Mouse (Mus musculus) kidney, postnatal 10 days (tissue): ENCODE data around the gene Evi2a.

Source experiments
- DNase-seq: peaks from one replicate; pipeline ENCODE4 v3.0.0; 2021; ENCODE audit warnings: mixed read lengths

The Evi2a gene

GRCm38 (mm10) chr11:79530333-79530761, at the start of gene Evi2a, which contains the start of gene Evi2:
TSS of gene Evi2a (minus strand) at chr11:79530609.
TSS of gene Evi2 (minus strand) at chr11:79530589.
- DNase-seq = peak; percentile 15

DNA sequence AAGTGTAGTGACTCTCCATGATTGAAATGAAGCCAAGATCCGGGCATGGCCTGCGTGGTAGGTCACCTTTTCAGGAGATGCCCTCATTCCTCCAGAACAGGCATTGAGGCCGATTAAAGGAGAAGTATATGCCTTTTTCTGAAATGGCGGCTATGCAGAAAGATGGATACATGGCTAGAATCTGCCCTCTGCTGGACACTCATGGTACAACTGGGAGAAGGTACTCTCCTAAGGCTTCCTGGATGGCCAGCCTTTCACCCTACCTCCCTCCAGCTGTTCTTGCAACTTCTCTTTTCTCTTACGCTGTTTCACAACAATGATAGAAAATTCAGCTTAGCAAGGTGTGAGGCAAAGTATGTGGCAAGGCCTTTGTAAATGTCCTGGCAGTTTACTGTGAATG, 47.3 kb upstream of the Evi2a start:
- DNase-seq = peak; percentile 86

GRCm38 (mm10) chr11:79575383-79576073, 45.1 kb upstream of the Evi2a start:
- DNase-seq = no peak

DNA sequence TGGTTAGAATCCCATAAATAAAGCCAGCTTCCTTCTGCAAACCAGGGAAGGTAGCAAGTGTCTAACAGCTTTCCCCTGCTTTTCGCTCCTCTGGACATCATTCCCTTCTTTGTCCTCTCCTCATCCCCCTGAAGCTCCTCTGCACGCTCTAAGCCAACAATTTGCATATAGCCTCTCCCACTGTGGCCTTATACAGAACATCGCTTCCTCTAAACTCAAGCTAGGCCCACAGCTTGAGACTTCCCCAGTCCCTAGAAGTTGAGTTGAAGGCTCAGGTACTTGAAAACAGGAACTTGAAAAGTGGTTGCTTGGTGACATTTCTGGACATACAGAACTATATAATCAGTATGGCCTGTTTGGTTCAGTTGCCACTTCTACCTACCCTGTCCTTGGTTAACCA, 43.4 kb upstream of the Evi2a start:
- DNase-seq = no peak

DNA sequence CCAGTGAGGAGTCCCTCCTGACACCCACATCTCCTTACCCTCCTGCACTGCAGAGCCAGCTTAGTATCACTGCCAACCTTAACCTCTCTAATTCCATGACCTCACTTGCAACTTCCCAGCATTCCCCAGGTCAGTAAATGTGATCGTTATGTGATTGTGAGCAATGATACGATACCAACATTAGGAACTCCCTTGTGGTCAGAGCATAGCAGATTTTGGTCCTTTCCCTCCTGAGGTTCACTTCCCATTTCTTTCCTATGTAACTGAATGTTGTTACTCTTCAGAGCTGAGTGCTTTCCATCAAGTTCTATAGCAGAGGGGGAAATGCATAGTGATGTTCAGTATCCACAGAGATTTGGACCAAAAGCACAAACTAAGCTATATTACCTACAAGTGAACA, 39.9 kb upstream of the Evi2a start:
- no peak for DNase-seq

DNA sequence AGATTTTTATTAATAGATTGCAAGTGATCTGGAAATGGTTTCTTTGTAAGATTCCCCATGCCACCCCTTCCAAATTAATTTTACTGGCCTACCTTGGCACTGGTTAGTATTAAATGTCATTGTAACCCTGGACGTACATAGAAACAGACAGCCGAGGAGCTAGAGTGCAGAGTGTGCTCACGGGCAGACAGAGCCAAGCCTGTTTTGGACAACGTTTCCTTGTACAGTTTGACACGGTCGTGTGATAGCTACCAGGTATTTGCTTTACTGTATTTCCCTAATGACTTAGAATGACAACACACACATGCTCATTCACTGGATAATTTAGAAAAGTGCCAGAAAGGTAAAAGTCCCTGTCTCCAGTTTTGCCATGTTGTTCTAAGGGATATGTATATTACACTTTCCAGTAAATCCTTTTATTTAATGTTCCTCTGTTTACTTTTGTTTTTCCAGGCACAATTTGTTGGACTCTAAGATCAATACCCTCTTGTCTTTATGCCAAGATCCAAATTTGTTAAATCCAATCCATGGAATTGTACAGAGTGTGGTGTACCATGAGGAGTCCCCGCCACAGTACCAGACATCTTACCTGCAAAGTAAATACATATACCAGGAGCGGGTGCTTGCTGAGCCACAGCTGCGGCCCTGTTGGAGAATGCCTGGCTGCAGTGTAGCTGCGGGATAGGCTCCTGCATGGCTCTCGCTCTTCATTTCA, 37.9 kb upstream of the Evi2a start:
- DNase-seq = no peak

GRCm38 (mm10) chr11:79566947-79567346, 36.5 kb upstream of the Evi2a start:
- no peak for DNase-seq

GRCm38 (mm10) chr11:79563493-79563892, 33.1 kb upstream of the Evi2a start:
- DNase-seq = no peak

- no peak for DNase-seq
Measured at GRCm38 (mm10) chr11:79560536-79560935, 30.1 kb upstream of the Evi2a start.

DNA sequence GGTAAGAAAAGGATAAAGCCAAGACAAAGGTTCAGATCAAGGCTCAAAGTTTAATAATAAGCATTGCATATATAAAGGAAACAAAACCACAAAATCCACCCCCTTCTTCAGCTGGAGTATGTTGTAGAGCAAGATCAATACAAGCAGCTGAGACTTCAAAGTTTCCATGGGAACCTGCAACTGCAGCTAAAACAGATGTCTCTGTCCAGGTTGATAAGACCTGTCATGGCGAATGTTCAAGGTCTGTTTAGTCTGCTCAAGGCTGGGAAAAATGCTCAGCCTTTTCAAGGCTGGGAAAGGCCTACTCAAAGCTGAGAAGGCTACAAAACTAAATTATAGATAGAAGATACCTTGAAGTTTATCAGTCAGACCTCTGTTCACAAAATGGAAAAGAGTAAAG, 22.2 kb upstream of the Evi2a start:
- DNase-seq = no peak

DNA sequence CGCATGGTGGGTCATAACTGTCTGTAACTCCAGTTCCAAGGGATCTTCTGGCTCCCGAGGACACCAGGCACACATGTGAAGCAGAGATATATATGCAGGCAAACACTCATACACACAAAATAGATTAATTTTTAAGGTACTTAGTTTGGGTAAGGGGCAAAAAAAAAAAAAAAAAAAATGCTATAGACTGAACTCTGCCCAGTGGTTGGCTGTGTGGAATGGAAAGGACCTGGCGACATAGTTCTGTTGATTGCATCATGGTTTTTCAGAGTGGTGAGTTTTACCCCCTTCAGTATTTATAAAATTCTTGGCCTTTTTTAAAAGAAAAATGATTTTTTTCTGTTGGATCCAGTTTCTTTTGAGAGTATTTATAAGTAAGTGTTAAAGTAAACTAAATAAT, 5.9 kb upstream of the Evi2a start:
- no peak for DNase-seq

GRCm38 (mm10) chr11:79535554-79535953, 5.1 kb upstream of the Evi2a start:
- DNase-seq = no peak

DNA sequence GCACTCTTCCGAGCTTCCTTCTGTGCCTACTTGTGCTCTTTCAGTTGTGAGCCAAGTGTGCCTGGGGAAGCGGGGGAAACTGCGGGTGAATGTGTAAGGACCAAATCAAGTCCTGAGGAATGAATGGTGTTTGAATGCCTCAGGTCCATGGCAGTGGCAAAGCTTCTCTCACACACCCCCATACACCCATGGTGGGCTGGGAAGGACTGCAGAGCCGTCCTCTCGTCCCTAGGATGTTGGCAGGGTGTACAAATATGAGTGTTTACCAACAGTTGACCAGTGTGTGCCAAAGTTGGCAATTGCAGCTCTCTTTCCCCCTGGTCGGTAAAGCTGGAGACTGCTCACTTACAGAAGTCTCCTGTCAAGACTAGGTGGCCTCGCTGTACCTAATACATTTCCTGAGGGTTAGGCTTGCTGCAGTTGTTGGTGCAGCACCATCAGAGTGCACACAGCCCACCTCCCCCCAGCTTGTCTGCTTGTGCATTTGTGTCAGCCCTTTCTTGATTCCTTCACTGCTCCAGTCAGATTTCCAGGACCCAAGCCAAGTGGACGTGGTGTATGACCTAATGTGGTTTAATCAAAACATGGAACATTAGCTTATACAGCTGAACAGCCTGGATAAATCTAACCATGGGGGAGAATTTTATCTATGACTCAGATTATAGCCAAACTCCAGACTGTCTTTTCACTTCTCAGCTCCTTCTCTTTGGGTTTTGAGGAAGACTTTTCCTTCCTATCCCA, 3.7 kb upstream of the Evi2a start:
- DNase-seq = peak; percentile 78

GRCm38 (mm10) chr11:79533311-79533710, 2.9 kb upstream of the Evi2a start:
- no peak for DNase-seq

DNA sequence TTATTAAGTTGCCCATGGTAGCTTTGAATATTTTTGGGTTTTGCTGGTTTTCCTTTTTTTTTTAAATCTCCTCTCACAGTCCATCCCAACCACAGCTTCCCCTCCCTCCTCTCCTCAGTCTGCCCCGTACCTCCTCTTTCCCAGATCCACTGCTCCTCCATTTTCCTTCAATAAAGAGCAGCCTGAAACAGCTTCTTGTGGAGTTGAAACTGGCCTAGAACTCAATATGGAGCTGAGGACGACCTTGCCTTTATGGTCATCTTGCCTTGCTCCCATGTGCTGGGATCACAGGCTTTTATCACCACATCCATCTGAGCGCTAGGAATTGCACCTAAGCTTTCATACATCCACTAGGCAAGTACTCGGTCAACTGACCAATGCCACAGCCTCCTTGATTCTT, 1.1 kb upstream of the Evi2a start:
- DNase-seq = no peak

GRCm38 (mm10) chr11:79530774-79531173, 365 bp upstream of the Evi2a start:
- DNase-seq = no peak

- DNase-seq = no peak
Measured at GRCm38 (mm10) chr11:79529736-79530135, 673 bp downstream of the Evi2a start.

DNA sequence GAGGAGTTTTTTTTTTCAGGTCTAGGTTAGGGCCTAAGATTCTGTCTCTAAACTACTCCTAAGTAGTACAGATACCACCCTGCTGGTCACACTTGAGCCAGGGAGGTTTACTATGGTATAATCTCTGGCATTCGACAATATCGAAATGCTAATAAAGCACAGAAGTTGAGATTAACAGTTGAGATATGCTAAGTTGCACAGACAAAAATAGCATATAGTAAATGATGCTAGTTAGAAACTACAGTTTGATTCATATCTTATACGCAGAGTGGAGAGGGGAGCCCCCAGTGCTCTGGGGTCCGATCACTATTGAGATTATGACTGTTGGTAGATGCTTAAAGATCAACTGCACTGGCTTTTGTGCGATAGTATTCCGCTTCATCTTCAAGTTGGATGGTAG, 1.2 kb downstream of the Evi2a start:
- DNase-seq = no peak

- DNase-seq = no peak
Measured at GRCm38 (mm10) chr11:79528601-79529000, 1.8 kb downstream of the Evi2a start.

DNA sequence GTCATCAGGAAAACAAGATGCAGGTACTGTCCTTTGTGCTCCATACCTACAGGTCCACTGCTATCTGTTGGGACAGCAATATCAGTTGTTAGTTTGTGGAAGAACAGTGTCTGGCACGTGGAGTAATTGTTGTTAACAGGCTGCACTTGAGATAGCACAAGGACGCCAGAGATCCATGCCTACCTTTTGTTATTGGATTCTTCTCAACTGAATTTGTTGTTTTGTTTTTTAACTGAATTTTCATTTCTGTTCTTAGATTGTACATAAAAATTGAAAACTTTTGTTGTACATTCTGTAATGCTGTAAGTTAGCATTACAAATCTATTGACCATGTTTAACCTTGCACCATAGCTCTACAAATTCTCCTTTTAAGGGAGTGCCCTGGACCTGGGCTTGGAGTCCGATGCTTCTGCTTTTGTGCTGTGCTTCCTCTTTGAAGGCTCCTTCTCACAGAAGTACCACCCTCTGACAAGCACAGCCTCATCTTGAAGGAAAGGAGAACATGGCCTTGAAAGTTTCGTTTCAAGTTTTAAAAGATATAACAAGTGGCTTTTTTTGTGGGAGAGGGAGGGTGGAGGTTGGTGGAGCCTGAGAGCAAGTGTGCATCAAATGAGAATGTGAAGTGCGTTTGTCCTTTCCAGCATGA, 2.5 kb downstream of the Evi2a start:
- no peak for DNase-seq

DNA sequence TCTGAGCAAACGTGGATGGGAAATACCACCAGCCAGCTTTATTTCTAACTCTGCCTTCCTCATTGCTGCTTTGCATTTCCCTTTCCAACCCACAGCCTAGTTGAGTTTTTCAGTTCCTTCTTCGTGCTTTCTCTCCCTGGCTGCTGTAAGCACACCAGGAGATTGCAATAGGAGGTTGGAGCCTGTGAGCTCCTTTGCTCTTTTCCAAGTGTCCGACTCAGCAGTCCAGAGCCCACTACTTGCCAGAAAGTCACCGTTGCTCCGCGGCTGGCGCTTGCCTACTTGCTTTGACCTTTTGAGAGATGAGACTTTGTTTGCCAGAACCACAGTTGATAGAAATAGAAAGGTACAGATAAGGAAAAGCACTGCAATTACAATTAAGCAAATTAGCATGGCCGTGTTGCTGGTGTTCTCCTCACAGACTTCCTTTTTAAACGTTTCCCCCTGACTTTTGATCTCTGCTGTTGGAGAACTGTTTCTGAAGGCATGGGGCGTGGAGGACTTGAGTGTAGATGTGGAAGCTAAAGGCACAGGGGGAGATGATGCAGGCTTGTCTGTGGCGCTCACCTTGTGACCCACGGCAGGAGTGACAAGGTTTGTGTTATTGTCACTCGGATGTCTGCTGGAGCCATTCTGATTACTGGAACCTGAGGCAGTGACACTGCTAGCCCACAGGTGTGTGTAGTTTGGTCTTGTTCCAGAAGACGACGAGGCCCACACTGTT, 3.2 kb downstream of the Evi2a start:
- peak; percentile 41 for DNase-seq

DNA sequence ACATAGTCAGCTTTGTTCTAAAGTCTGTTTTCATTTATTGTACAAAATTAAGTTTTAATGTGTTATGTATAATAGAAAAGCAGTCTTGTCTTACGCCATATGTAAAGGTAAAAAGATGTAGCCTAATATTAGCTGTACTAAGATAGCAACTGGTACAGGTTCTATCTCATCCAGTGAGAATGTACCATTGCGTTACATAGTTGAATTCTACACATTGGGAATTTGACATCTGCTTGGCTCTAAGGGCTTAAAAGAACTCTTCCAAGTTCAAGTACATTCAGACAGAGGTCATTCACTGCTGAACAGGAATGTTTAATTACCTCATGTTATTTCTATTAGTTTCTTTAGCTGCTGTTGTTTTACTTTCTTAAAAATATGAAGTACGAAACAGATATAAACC, 3.9 kb downstream of the Evi2a start:
- no peak for DNase-seq

DNA sequence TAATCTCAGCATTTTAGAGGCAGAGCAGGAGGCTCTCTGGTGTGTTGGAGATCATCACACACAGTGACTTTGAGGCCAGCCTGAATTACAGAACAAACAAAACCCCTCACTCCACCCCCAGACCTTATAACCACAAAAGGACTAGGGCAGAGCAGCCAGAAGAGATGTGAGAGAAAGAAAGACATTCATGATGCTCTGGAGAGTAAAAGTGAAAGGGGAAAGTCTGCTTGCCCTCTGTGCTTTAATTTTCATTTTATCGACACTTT, 6.2 kb downstream of the Evi2a start:
- no peak for DNase-seq
